In the genomic region with DNA sequence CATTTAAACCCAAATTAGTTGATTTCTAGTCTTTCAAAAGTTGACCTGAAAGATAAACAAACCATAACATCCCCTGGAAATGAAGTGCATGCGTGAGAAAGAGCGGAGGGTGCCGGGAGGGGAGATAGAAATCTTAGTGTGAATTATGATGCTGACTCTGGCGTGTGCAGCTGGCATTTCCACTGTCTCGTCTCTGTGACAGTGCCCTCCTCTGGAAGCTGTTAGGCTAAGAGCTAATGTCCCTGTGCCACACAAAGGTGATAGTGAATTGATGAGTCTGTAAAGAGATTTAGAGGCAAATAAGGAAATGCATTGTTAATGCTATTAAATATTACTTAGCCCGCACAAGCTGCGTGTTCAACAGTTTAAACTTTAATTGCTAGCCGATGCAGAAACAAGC, we compare ENCODE assay signal across 19 mouse cellular contexts.
DNase-seq lines count a peak whose midpoint lies in the region; ATAC-seq and TF ChIP-seq lines count a peak whose summit lies in the region.
"Had no signal": no experiment of that assay in that cellular context is flagged by ENCODE, and none has a peak within 500 bp of the region (broad histone marks: within the 10 kb centered on the region; RNA-seq: fewer than 3 reads in every experiment).

No protein-coding gene starts in this region.

- no peak overlapping the region for H3K27ac ChIP-seq in kidney, postnatal 0 days
- no peak overlapping the region for H3K27ac ChIP-seq in midbrain, postnatal 0 days (ENCODE audit: low read depth, low read length)
- no peak overlapping the region for H3K27ac ChIP-seq in midbrain, embryonic 10.5 days (replicated peaks)
- H3K27ac ChIP-seq: embryonic facial prominence, embryonic 13.5 days; forebrain, embryonic 15.5 days; hindbrain, embryonic 12.5 days had no signal

- H3K9ac ChIP-seq in kidney, postnatal 0 days (ENCODE audit: low read depth, low read length): no peak overlapping the region
- no peak overlapping the region for H3K9ac ChIP-seq in midbrain, postnatal 0 days (replicated peaks; ENCODE audit: low read length, poor library complexity, severe bottlenecking)
- H3K9ac ChIP-seq: embryonic facial prominence, embryonic 13.5 days; forebrain, embryonic 15.5 days; heart, embryonic 12.5 days; hindbrain, embryonic 12.5 days had no signal

- no peak overlapping the region for H3K4me2 ChIP-seq in kidney, postnatal 0 days (ENCODE audit: low read length)
- H3K4me2 ChIP-seq in midbrain, postnatal 0 days (ENCODE audit: low read depth, low read length, poor library complexity, severe bottlenecking): no peak overlapping the region
- H3K4me2 ChIP-seq: embryonic facial prominence, embryonic 13.5 days; forebrain, embryonic 15.5 days; heart, embryonic 12.5 days; hindbrain, embryonic 12.5 days had no signal

- intact Hi-C loops in heart, postnatal 10 days (cut with DNase I): no loop called here

- no peaks in the 10 kb centered on the region for H3K4me1 ChIP-seq in kidney, postnatal 0 days (replicated peaks; ENCODE audit: insufficient read depth, low read length)
- no peaks in the 10 kb centered on the region for H3K4me1 ChIP-seq in midbrain, postnatal 0 days (ENCODE audit: insufficient read depth, low read length)
- no peaks in the 10 kb centered on the region for H3K4me1 ChIP-seq in midbrain, embryonic 10.5 days
- H3K4me1 ChIP-seq: embryonic facial prominence, embryonic 13.5 days; forebrain, embryonic 15.5 days; heart, embryonic 12.5 days; hindbrain, embryonic 12.5 days had no signal

- H3K4me3 ChIP-seq in kidney, postnatal 0 days (replicated peaks; ENCODE audit: low read depth, low read length): no peak overlapping the region
- H3K4me3 ChIP-seq in midbrain, postnatal 0 days (ENCODE audit: low read depth, low read length): no peak overlapping the region
- H3K4me3 ChIP-seq in midbrain, embryonic 10.5 days: no peak overlapping the region
- H3K4me3 ChIP-seq: embryonic facial prominence, embryonic 13.5 days; forebrain, embryonic 15.5 days; heart, embryonic 12.5 days; hindbrain, embryonic 12.5 days had no signal

- DNase-seq in heart, adult 11 months: peak; percentile 57
- no peak for DNase-seq in heart, postnatal 10 days
- DNase-seq in kidney, postnatal 0 days (ENCODE audit: low spot score): no peak
- no peak for DNase-seq in kidney, adult 9 months
- peak; percentile 15 for DNase-seq in midbrain, postnatal 0 days (ENCODE audit: low spot score)
- DNase-seq in midbrain, embryonic 10.5 days (ENCODE audit: low spot score): no peak
- DNase-seq: adrenal gland, postnatal 14 days; cerebellum, adult 18-20 months; cerebellum, adult 9-11 months; cerebellum, postnatal 36 days; gastrocnemius, postnatal 10 days; heart, postnatal 36 days had no signal

- 0 out of 2 replicates have a peak, but pooled peaks have one; percentile 19 for TF ChIP-seq CTCF in kidney, postnatal 0 days (IDR thresholded peaks at IDR 0.05; ENCODE audit: low read depth)
- TF ChIP-seq CTCF in midbrain, postnatal 0 days (IDR thresholded peaks at IDR 0.05): peak; percentile 59

- H3K36me3 ChIP-seq in kidney, postnatal 0 days (ENCODE audit: insufficient read depth, low read length): no peaks in the 10 kb centered on the region
- no peaks in the 10 kb centered on the region for H3K36me3 ChIP-seq in midbrain, postnatal 0 days (ENCODE audit: insufficient read depth, low read length)
- H3K36me3 ChIP-seq in midbrain, embryonic 10.5 days: no peaks in the 10 kb centered on the region
- H3K36me3 ChIP-seq: embryonic facial prominence, embryonic 13.5 days; forebrain, embryonic 15.5 days; heart, embryonic 12.5 days; hindbrain, embryonic 12.5 days had no signal

- no peaks in the 10 kb centered on the region for H3K27me3 ChIP-seq in kidney, postnatal 0 days (ENCODE audit: insufficient read depth, low read length)
- peaks cover 8% of the 10 kb centered on the region for H3K27me3 ChIP-seq in midbrain, postnatal 0 days (ENCODE audit: insufficient read depth, low read length)
- peaks cover 55% of the 10 kb centered on the region for H3K27me3 ChIP-seq in midbrain, embryonic 10.5 days (ENCODE audit: low read depth, poor library complexity, severe bottlenecking)
- H3K27me3 ChIP-seq: CH12.LX; forebrain, embryonic 15.5 days had no signal

- H3K9me3 ChIP-seq in kidney, postnatal 0 days (replicated peaks; ENCODE audit: low read length): no peaks in the 10 kb centered on the region
- H3K9me3 ChIP-seq in midbrain, postnatal 0 days (ENCODE audit: low read length): no peaks in the 10 kb centered on the region
- H3K9me3 ChIP-seq in midbrain, embryonic 10.5 days (replicated peaks): no peaks in the 10 kb centered on the region
- H3K9me3 ChIP-seq: embryonic facial prominence, embryonic 13.5 days; forebrain, embryonic 15.5 days; heart, embryonic 12.5 days; hindbrain, embryonic 12.5 days had no signal

- ATAC-seq in kidney, postnatal 0 days (replicated peaks; ENCODE audit: low FRiP score, low read depth): no peak
- ATAC-seq in midbrain, postnatal 0 days (ENCODE audit: low FRiP score): no peak
- ATAC-seq: activated CD4-positive, CD25-positive, alpha-beta regulatory T cell, adult 4 months; forebrain, embryonic 15.5 days; Patski had no signal

- 40% methylated on average over 8 of the region's 8 CpGs for WGBS in kidney, postnatal 0 days
- 62% methylated on average over 8 of the region's 8 CpGs for WGBS in midbrain, postnatal 0 days
- WGBS in midbrain, embryonic 10.5 days: 79% methylated on average over 8 of the region's 8 CpGs

Comparison
In these comparisons a context has a peak if more than half of its experiments do, and no peak if none do; other contexts are left out.
1. DNase-seq: peak in heart, adult 11 months (single experiment) and midbrain, postnatal 0 days (single experiment); none in heart, postnatal 10 days (0 of 2), kidney, postnatal 0 days (single experiment), kidney, adult 9 months (single experiment) and midbrain, embryonic 10.5 days (single experiment).